Mouse (Mus musculus) limb, embryonic 15.5 days (tissue): ENCODE measurements around the gene Ppp4r1. TPM values are rescaled to one million over a fixed set of nuclear protein-coding genes. Genes with fewer than 3 reads are reported as not detected.

Source experiments
- ATAC-seq: fragments of 200-750 bp; cut with Nextera tagmentation; 2 replicates; pipeline ENCODE4 v1.8.0; 2017; ENCODE audit warnings: low read depth, moderate TSS enrichment; ENCODE audit not compliant: insufficient number of reproducible peaks, low FRiP score, low TSS enrichment
- H3K27ac ChIP-seq: fragments of 300-500 bp; sonication (generic); 2 replicates; pipeline ENCODE4 v1.5.1; 2015; ENCODE audit warnings: moderate library complexity, mild to moderate bottlenecking, inconsistent platforms
- H3K27me3 ChIP-seq: fragments of 300-500 bp; sonication (generic); 2 replicates; pipeline ENCODE4 v1.6.1; 2015; ENCODE audit warnings: inconsistent platforms
- H3K36me3 ChIP-seq: fragments of 300-500 bp; sonication (generic); 2 replicates; pipeline ENCODE4 v1.6.1; 2015; ENCODE audit warnings: inconsistent platforms
- H3K4me1 ChIP-seq: fragments of 300-500 bp; sonication (generic); 2 replicates; pipeline ENCODE4 v1.6.1; 2015; ENCODE audit warnings: inconsistent platforms
- H3K4me2 ChIP-seq: fragments of 300-500 bp; sonication (generic); 2 replicates; pipeline ENCODE4 v1.6.1; 2015; ENCODE audit warnings: mild to moderate bottlenecking, inconsistent platforms
- H3K4me3 ChIP-seq: fragments of 300-500 bp; sonication (generic); 2 replicates; pipeline ENCODE4 v1.5.1; 2015; ENCODE audit warnings: mild to moderate bottlenecking, inconsistent platforms
- H3K9ac ChIP-seq: fragments of 300-500 bp; sonication (generic); 2 replicates; pipeline ENCODE4 v1.6.1; 2015; ENCODE audit warnings: inconsistent platforms
- H3K9me3 ChIP-seq: fragments of 300-500 bp; sonication (generic); 2 replicates; pipeline ENCODE4 v1.6.1; 2016; ENCODE audit warnings: inconsistent platforms
- WGBS: fragments of 180-500 bp; shearing (Covaris S2); methylation state at CpG from one replicate; pipeline ENCODE4 v1.1.7; 2015; 5-methylcytosine and 5-hydroxymethylcytosine counted together
- polyA plus RNA-seq: library from polyadenylated mRNA; unstranded; fragments of >200 nt; fragmentation: Nextera tagmentation; extraction: Ambion mirVana; gene quantifications from 2 replicates; pipeline ENCODE4 v1.2.1, GENCODE M21; 2015

The Ppp4r1 gene
- polyA plus RNA-seq: 37.2 and 37.7 TPM in 2 replicates

- ATAC-seq: peak; percentile 88
- Histone ChIP-seq H3K36me3 (peaks cover 6% of the 10 kb centered on the region; the same call in 1 of the 2 replicates), H3K4me1 (peaks cover 12% of the 10 kb centered on the region; the same call in 1 of the 2 replicates), H3K4me3 (peak within 1 kb of the TSS; percentile 85), H3K9me3 (no peaks in the 10 kb centered on the region), H3K9ac (peak within 1 kb of the TSS; percentile 98), H3K4me2 (peak within 1 kb of the TSS; percentile 66), H3K27me3 (no peaks in the 10 kb centered on the region), H3K27ac (peak within 1 kb of the TSS; percentile 99)
- under 1% methylated on average over 69 of the region's 81 CpGs for WGBS
Observed at GRCm38 (mm10) chr17:65782551-65783141, at the start of gene Ppp4r1. Gene Ppp4r1 (plus strand): TSS chr17:65782573.

GRCm38 (mm10) chr17:65732666-65733065, 49.7 kb upstream of the Ppp4r1 start:
- no peak overlapping the region for H3K4me2 ChIP-seq
- H3K4me1 ChIP-seq: no peaks in the 10 kb centered on the region
- no peak for ATAC-seq
- no peaks in the 10 kb centered on the region for H3K36me3 ChIP-seq
- H3K9me3 ChIP-seq: no peaks in the 10 kb centered on the region
- no peak overlapping the region for H3K4me3 ChIP-seq
- H3K9ac ChIP-seq: no peak overlapping the region
- no peaks in the 10 kb centered on the region for H3K27me3 ChIP-seq
- WGBS: 75% methylated on average over 4 of the region's 4 CpGs
- no peak overlapping the region for H3K27ac ChIP-seq

- H3K9me3 ChIP-seq: no peaks in the 10 kb centered on the region
- H3K4me1 ChIP-seq: no peaks in the 10 kb centered on the region
- H3K4me2 ChIP-seq: no peak overlapping the region
- no peak overlapping the region for H3K27ac ChIP-seq
- H3K27me3 ChIP-seq: no peaks in the 10 kb centered on the region
- no peak overlapping the region for H3K4me3 ChIP-seq
- ATAC-seq: no peak
- H3K9ac ChIP-seq: no peak overlapping the region
- WGBS: 83% methylated on average over 2 of the region's 2 CpGs
- H3K36me3 ChIP-seq: no peaks in the 10 kb centered on the region
Observed at GRCm38 (mm10) chr17:65735088-65735487, 47.3 kb upstream of the Ppp4r1 start.

GRCm38 (mm10) chr17:65737175-65737574, 45.2 kb upstream of the Ppp4r1 start:
- Histone ChIP-seq H3K4me3 (no peak overlapping the region), H3K36me3 (no peaks in the 10 kb centered on the region), H3K27me3 (no peaks in the 10 kb centered on the region), H3K27ac (no peak overlapping the region), H3K9me3 (no peaks in the 10 kb centered on the region), H3K9ac (no peak overlapping the region), H3K4me2 (no peak overlapping the region), H3K4me1 (no peaks in the 10 kb centered on the region)
- 74% methylated on average over 5 of the region's 5 CpGs for WGBS
- ATAC-seq: no peak

GRCm38 (mm10) chr17:65737622-65738021, 44.8 kb upstream of the Ppp4r1 start:
- ATAC-seq: no peak
- Histone ChIP-seq H3K9me3 (no peaks in the 10 kb centered on the region), H3K36me3 (no peaks in the 10 kb centered on the region), H3K9ac (no peak overlapping the region), H3K4me1 (no peaks in the 10 kb centered on the region), H3K4me2 (no peak overlapping the region), H3K4me3 (no peak overlapping the region), H3K27ac (no peak overlapping the region), H3K27me3 (no peaks in the 10 kb centered on the region)
- 85% methylated on average over 6 of the region's 6 CpGs for WGBS

- Histone ChIP-seq H3K9ac (no peak overlapping the region), H3K27me3 (no peaks in the 10 kb centered on the region), H3K4me1 (no peaks in the 10 kb centered on the region), H3K4me2 (no peak overlapping the region), H3K36me3 (no peaks in the 10 kb centered on the region), H3K9me3 (no peaks in the 10 kb centered on the region), H3K4me3 (no peak overlapping the region), H3K27ac (no peak overlapping the region)
- WGBS: 79% methylated on average over 15 of the region's 15 CpGs
- no peak for ATAC-seq
Observed at GRCm38 (mm10) chr17:65739874-65740725, 42.3 kb upstream of the Ppp4r1 start.

- Histone ChIP-seq H3K36me3 (0 out of 2 replicates have a peak, but pooled peaks cover 4% of the 10 kb centered on the region), H3K27me3 (no peaks in the 10 kb centered on the region), H3K4me1 (no peaks in the 10 kb centered on the region), H3K9ac (no peak overlapping the region), H3K4me3 (no peak overlapping the region), H3K27ac (no peak overlapping the region), H3K9me3 (no peaks in the 10 kb centered on the region), H3K4me2 (no peak overlapping the region)
- no peak for ATAC-seq
- 86% methylated on average over 4 of the region's 4 CpGs for WGBS
Observed at GRCm38 (mm10) chr17:65741565-65741964, 40.8 kb upstream of the Ppp4r1 start.

GRCm38 (mm10) chr17:65742245-65742905, 40.0 kb upstream of the Ppp4r1 start:
- no peak overlapping the region for H3K9ac ChIP-seq
- no peaks in the 10 kb centered on the region for H3K9me3 ChIP-seq
- 0 out of 2 replicates have a peak, but pooled peaks cover 4% of the 10 kb centered on the region for H3K36me3 ChIP-seq
- 75% methylated on average over 10 of the region's 10 CpGs for WGBS
- no peak overlapping the region for H3K4me2 ChIP-seq
- no peak overlapping the region for H3K27ac ChIP-seq
- no peaks in the 10 kb centered on the region for H3K27me3 ChIP-seq
- H3K4me1 ChIP-seq: no peaks in the 10 kb centered on the region
- no peak for ATAC-seq
- no peak overlapping the region for H3K4me3 ChIP-seq

GRCm38 (mm10) chr17:65742969-65743368, 39.4 kb upstream of the Ppp4r1 start:
- Histone ChIP-seq H3K27me3 (no peaks in the 10 kb centered on the region), H3K9me3 (no peaks in the 10 kb centered on the region), H3K4me1 (no peaks in the 10 kb centered on the region), H3K9ac (no peak overlapping the region), H3K4me3 (no peak overlapping the region), H3K36me3 (0 out of 2 replicates have a peak, but pooled peaks cover 4% of the 10 kb centered on the region), H3K4me2 (no peak overlapping the region), H3K27ac (no peak overlapping the region)
- no peak for ATAC-seq
- 51% methylated on average over 4 of the region's 4 CpGs for WGBS

GRCm38 (mm10) chr17:65743664-65744330, 38.6 kb upstream of the Ppp4r1 start:
- Histone ChIP-seq H3K4me2 (no peak overlapping the region), H3K9ac (no peak overlapping the region), H3K4me1 (no peaks in the 10 kb centered on the region), H3K27me3 (no peaks in the 10 kb centered on the region), H3K36me3 (0 out of 2 replicates have a peak, but pooled peaks cover 4% of the 10 kb centered on the region), H3K27ac (no peak overlapping the region), H3K9me3 (no peaks in the 10 kb centered on the region), H3K4me3 (no peak overlapping the region)
- ATAC-seq: no peak
- 80% methylated on average over 11 of the region's 11 CpGs for WGBS

- H3K27me3 ChIP-seq: no peaks in the 10 kb centered on the region
- no peaks in the 10 kb centered on the region for H3K4me1 ChIP-seq
- no peak overlapping the region for H3K27ac ChIP-seq
- 82% methylated on average over 6 of the region's 6 CpGs for WGBS
- H3K9me3 ChIP-seq: no peaks in the 10 kb centered on the region
- H3K4me2 ChIP-seq: no peak overlapping the region
- H3K4me3 ChIP-seq: no peak overlapping the region
- H3K36me3 ChIP-seq: 0 out of 2 replicates have a peak, but pooled peaks cover 4% of the 10 kb centered on the region
- ATAC-seq: no peak
- H3K9ac ChIP-seq: no peak overlapping the region
Observed at GRCm38 (mm10) chr17:65746314-65746713, 36.1 kb upstream of the Ppp4r1 start.
